Mouse (Mus musculus): Measurements from ENCODE around the gene Dpf3. TPM values are rescaled to one million over a fixed set of nuclear protein-coding genes. Genes with fewer than 3 reads are reported as not detected.

The Dpf3 gene
- total RNA-seq, 2 experiments from 2014 or later, result 22.5 to 26.3 TPM

- no peak for DNase-seq
- H3K4me3 ChIP-seq, result no peak overlapping the region
- no peak for TF ChIP-seq CTCF (IDR thresholded peaks at IDR 0.05)
- intact Hi-C loops (cut with DNase I), result no loop called here
- no peak overlapping the region for H3K27ac ChIP-seq
Observed at GRCm38 (mm10) chr12:83449202-83449601, 38.3 kb downstream of the Dpf3 start.

GRCm38 (mm10) chr12:83445587-83445986, 41.9 kb downstream of the Dpf3 start:
- Histone ChIP-seq H3K27ac (no peak overlapping the region), H3K4me3 (no peak overlapping the region)
- no peak for TF ChIP-seq CTCF (IDR thresholded peaks at IDR 0.05)
- no peak for DNase-seq
- intact Hi-C loops (cut with DNase I), result no loop called here

GRCm38 (mm10) chr12:83444448-83444847, 43.1 kb downstream of the Dpf3 start:
- DNase-seq, result no peak
- intact Hi-C loops (cut with DNase I), result no loop called here
- TF ChIP-seq CTCF (IDR thresholded peaks at IDR 0.05), result no peak
- H3K27ac ChIP-seq, result no peak overlapping the region
- H3K4me3 ChIP-seq, result no peak overlapping the region

GRCm38 (mm10) chr12:83438002-83438401, 49.5 kb downstream of the Dpf3 start:
- intact Hi-C loops (cut with DNase I), result no loop called here
- no peak for DNase-seq
- Histone ChIP-seq H3K4me3 (no peak overlapping the region), H3K27ac (peak overlapping the region; percentile 68)
- TF ChIP-seq CTCF (IDR thresholded peaks at IDR 0.05), result no peak

GRCm38 (mm10) chr12:83433987-83434698, 53.4 kb downstream of the Dpf3 start:
- intact Hi-C loops (cut with DNase I), result no loop called here
- no peak for TF ChIP-seq CTCF (IDR thresholded peaks at IDR 0.05)
- no peak overlapping the region for H3K27ac ChIP-seq

GRCm38 (mm10) chr12:83433436-83433835, 54.1 kb downstream of the Dpf3 start:
- no peak for DNase-seq
- no peak overlapping the region for H3K27ac ChIP-seq
- no peak for TF ChIP-seq CTCF (IDR thresholded peaks at IDR 0.05)
- no peak overlapping the region for H3K4me3 ChIP-seq
- intact Hi-C loops (cut with DNase I), result no loop called here

More at GRCm38 (mm10) chr12:83433987-83434698, 53.4 kb downstream of the Dpf3 start:
- H3K4me3 ChIP-seq, result no peak overlapping the region
- no peak for DNase-seq

GRCm38 (mm10) chr12:83430207-83430606, 57.3 kb downstream of the Dpf3 start:
- TF ChIP-seq CTCF (IDR thresholded peaks at IDR 0.05), result no peak
- Histone ChIP-seq H3K27ac (no peak overlapping the region), H3K4me3 (no peak overlapping the region)
- intact Hi-C loops (cut with DNase I), result no loop called here
- DNase-seq, result no peak

- no peak overlapping the region for H3K27ac ChIP-seq
- intact Hi-C loops (cut with DNase I), result no loop called here
- no peak for DNase-seq
- no peak for TF ChIP-seq CTCF (IDR thresholded peaks at IDR 0.05)
- H3K4me3 ChIP-seq, result no peak overlapping the region
Observed at GRCm38 (mm10) chr12:83428016-83428415, 59.5 kb downstream of the Dpf3 start.

- intact Hi-C loops (cut with DNase I), result no loop called here
- H3K27ac ChIP-seq, result no peak overlapping the region
- no peak for DNase-seq
- TF ChIP-seq CTCF (IDR thresholded peaks at IDR 0.05), result no peak
- no peak overlapping the region for H3K4me3 ChIP-seq
Observed at GRCm38 (mm10) chr12:83427601-83428000, 59.9 kb downstream of the Dpf3 start.

GRCm38 (mm10) chr12:83426326-83426725, 61.2 kb downstream of the Dpf3 start:
- TF ChIP-seq CTCF (IDR thresholded peaks at IDR 0.05), result no peak
- Histone ChIP-seq H3K4me3 (no peak overlapping the region), H3K27ac (no peak overlapping the region)
- intact Hi-C loops (cut with DNase I), result no loop called here
- no peak for DNase-seq

- no peak for DNase-seq
- no peak overlapping the region for H3K27ac ChIP-seq
- intact Hi-C loops (cut with DNase I), result no loop called here
Observed at GRCm38 (mm10) chr12:83425736-83426135, 61.8 kb downstream of the Dpf3 start.

GRCm38 (mm10) chr12:83424720-83425444, 62.6 kb downstream of the Dpf3 start:
- H3K4me3 ChIP-seq, result peak overlapping the region; percentile 4; the same call in 1 of the 2 replicates
- peak; percentile 49 for DNase-seq
- intact Hi-C loops (cut with DNase I), result no loop called here
- TF ChIP-seq CTCF (IDR thresholded peaks at IDR 0.05), result no peak
- H3K27ac ChIP-seq, result peak overlapping the region; percentile 66

More at GRCm38 (mm10) chr12:83425736-83426135, 61.8 kb downstream of the Dpf3 start:
- H3K4me3 ChIP-seq, result no peak overlapping the region
- no peak for TF ChIP-seq CTCF (IDR thresholded peaks at IDR 0.05)

GRCm38 (mm10) chr12:83424086-83424719, 63.3 kb downstream of the Dpf3 start:
- Histone ChIP-seq H3K27ac (peak overlapping the region; percentile 66), H3K4me3 (peak overlapping the region; percentile 4; the same call in 1 of the 2 replicates)
- DNase-seq, result peak; percentile 50
- intact Hi-C loops (cut with DNase I), result no loop called here
- peak; percentile 16; the same call in 1 of the 2 replicates for TF ChIP-seq CTCF (IDR thresholded peaks at IDR 0.05)

Measured in gastrocnemius, adult 2 months (tissue).